Mouse (Mus musculus) kidney, adult 2 months (tissue): ENCODE measurements at regions not wholly inside any gene's neighbourhood (a gene's known extent, or its start where the extent isn't known, plus 50 kb on each side); places are given as distances from the start of the nearest gene placed in this dataset.

Experiments used
- DNase-seq: peaks from one replicate; pipeline ENCODE4 v3.0.0; 2021
- H3K27ac ChIP-seq: fragments of 200-500 bp; 2 replicates; pipeline ENCODE4 v1.5.1; 2012; ENCODE audit warnings: low read depth, low read length, control low read depth, inconsistent platforms; ENCODE audit not compliant: insufficient read depth
- H3K27me3 ChIP-seq: fragments of 200-500 bp; replicated peaks from 2 replicates; pipeline ENCODE4 v1.6.1; 2012; ENCODE audit warnings: mild to moderate bottlenecking, moderate library complexity, low read length, inconsistent platforms; ENCODE audit not compliant: control insufficient read depth, insufficient read depth
- H3K36me3 ChIP-seq: fragments of 200-500 bp; 2 replicates; pipeline ENCODE4 v1.6.1; 2012; ENCODE audit warnings: mild to moderate bottlenecking, moderate library complexity, low read length, inconsistent platforms; ENCODE audit not compliant: control insufficient read depth, insufficient read depth
- H3K4me1 ChIP-seq: fragments of 200-500 bp; 2 replicates; pipeline ENCODE4 v1.6.1; 2011; ENCODE audit warnings: low read length; ENCODE audit not compliant: control insufficient read depth, insufficient read depth
- H3K4me3 ChIP-seq: fragments of 200-500 bp; 2 replicates; pipeline ENCODE4 v1.5.1; 2011; ENCODE audit warnings: mild to moderate bottlenecking, low read depth, low read length, control low read depth; ENCODE audit not compliant: insufficient read depth
- CTCF ChIP-seq: fragments of 200-500 bp; conservative IDR thresholded peaks from 2 replicates; pipeline ENCODE4 v1.5.1; 2011; ENCODE audit warnings: low read depth, mild to moderate bottlenecking, control low read depth, low read length, moderate library complexity, mixed read lengths; ENCODE audit not compliant: insufficient read depth, insufficient read length
- POLR2A ChIP-seq: fragments of 200-500 bp; IDR thresholded peaks from one replicate; pipeline ENCODE4 v1.6.1; 2011; ENCODE audit warnings: low read depth, low read length, control low read depth
- WGBS: fragments of 180-500 bp; shearing (Covaris S2); methylation state at CpG from one replicate; pipeline ENCODE4 v1.1.7; 2018; 5-methylcytosine and 5-hydroxymethylcytosine counted together

- H3K27ac ChIP-seq: no peak overlapping the region
- no peaks in the 10 kb centered on the region for H3K4me1 ChIP-seq
- no peak overlapping the region for H3K4me3 ChIP-seq
- H3K27me3 ChIP-seq: no peaks in the 10 kb centered on the region
- H3K36me3 ChIP-seq: no peaks in the 10 kb centered on the region
- 95% methylated on average over 6 of the region's 6 CpGs for WGBS
- DNase-seq: no peak
- TF ChIP-seq CTCF (no peak), POLR2A (no peak)
These were observed 167.1 kb downstream of the Klf7 start for GRCm38 (mm10) chr1:63954876-63955513.

GRCm38 (mm10) chr1:63954172-63954571, 167.9 kb downstream of the Klf7 start:
- 63% methylated on average over 2 of the region's 2 CpGs for WGBS
- H3K27ac ChIP-seq: no peak overlapping the region
- DNase-seq: no peak
- no peaks in the 10 kb centered on the region for H3K27me3 ChIP-seq
- H3K4me1 ChIP-seq: no peaks in the 10 kb centered on the region
- TF ChIP-seq POLR2A (no peak), CTCF (no peak)
- H3K36me3 ChIP-seq: no peaks in the 10 kb centered on the region
- no peak overlapping the region for H3K4me3 ChIP-seq

GRCm38 (mm10) chr1:63953229-63953883, 168.7 kb downstream of the Klf7 start:
- DNase-seq: peak; percentile 67
- Histone ChIP-seq H3K27me3 (no peaks in the 10 kb centered on the region), H3K4me1 (no peaks in the 10 kb centered on the region), H3K4me3 (no peak overlapping the region), H3K36me3 (no peaks in the 10 kb centered on the region), H3K27ac (no peak overlapping the region)
- 47% methylated on average over 18 of the region's 18 CpGs for WGBS
- TF ChIP-seq CTCF: peak; percentile 71
- TF ChIP-seq POLR2A: no peak

- H3K27ac ChIP-seq: no peak overlapping the region
- no peak for TF ChIP-seq CTCF
- TF ChIP-seq POLR2A: no peak
- no peaks in the 10 kb centered on the region for H3K4me1 ChIP-seq
- H3K27me3 ChIP-seq: no peaks in the 10 kb centered on the region
- 66% methylated on average over 7 of the region's 7 CpGs for WGBS
- H3K36me3 ChIP-seq: no peaks in the 10 kb centered on the region
- H3K4me3 ChIP-seq: no peak overlapping the region
- DNase-seq: peak; percentile 20
These were observed 170.4 kb downstream of the Klf7 start for GRCm38 (mm10) chr1:63951663-63952062.

GRCm38 (mm10) chr1:63947278-63947677, 174.8 kb downstream of the Klf7 start:
- WGBS: 74% methylated on average over 1 of the region's 1 CpGs
- Histone ChIP-seq H3K4me1 (no peaks in the 10 kb centered on the region; the same call in 1 of the 2 replicates), H3K27me3 (no peaks in the 10 kb centered on the region), H3K27ac (no peak overlapping the region), H3K4me3 (no peak overlapping the region), H3K36me3 (no peaks in the 10 kb centered on the region)
- TF ChIP-seq POLR2A (no peak), CTCF (no peak)
- DNase-seq: no peak

- DNase-seq: no peak
- 61% methylated on average over 5 of the region's 5 CpGs for WGBS
- Histone ChIP-seq H3K4me3 (no peak overlapping the region), H3K4me1 (no peaks in the 10 kb centered on the region; the same call in 1 of the 2 replicates), H3K36me3 (no peaks in the 10 kb centered on the region), H3K27ac (no peak overlapping the region), H3K27me3 (no peaks in the 10 kb centered on the region)
- no peak for TF ChIP-seq POLR2A
These were observed 175.2 kb downstream of the Klf7 start for GRCm38 (mm10) chr1:63946834-63947233.

GRCm38 (mm10) chr1:63944786-63945185, 175.7 kb upstream of the 4933402D24Rik start:
- no peak for TF ChIP-seq CTCF
- no peak for TF ChIP-seq POLR2A
- H3K4me1 ChIP-seq: no peaks in the 10 kb centered on the region; the same call in 1 of the 2 replicates
- 40% methylated on average over 3 of the region's 3 CpGs for WGBS
- H3K36me3 ChIP-seq: no peaks in the 10 kb centered on the region
- no peaks in the 10 kb centered on the region for H3K27me3 ChIP-seq
- H3K4me3 ChIP-seq: no peak overlapping the region
- no peak overlapping the region for H3K27ac ChIP-seq
- no peak for DNase-seq
